In the genomic region with DNA sequence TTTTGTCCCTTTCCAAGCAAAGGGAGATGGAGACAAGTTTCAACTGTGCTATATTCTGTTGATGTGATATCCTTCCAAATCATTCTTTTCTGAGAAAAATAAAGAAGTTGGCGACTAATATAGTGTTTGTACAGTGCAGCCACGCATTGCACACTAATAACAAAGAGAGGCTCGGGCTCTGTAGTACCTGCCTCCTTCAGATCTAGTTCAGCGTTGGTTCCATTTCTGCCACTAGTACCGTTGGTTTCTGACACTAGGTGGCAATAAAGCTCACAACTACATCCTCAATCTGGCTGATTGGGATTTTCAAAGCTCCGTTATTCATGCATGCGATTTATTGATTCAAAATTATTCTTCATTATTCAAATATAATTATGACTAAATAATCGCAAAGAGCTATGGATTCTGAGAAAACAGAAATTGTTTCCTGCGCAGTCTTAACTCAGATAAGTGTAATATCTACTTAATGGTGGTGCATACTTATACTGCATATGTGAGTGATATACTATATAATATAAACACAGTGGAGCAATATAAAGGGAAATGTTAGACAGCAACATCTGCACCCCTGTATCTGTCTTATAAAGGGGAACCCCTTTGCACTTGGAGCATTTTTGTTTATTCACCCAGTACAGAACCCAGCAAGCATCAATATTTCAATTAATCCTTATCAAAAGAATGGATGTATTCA, we compare ENCODE assay signal across 8 mouse cellular contexts. TPM values are rescaled to one million over a fixed set of nuclear protein-coding genes. Genes with fewer than 3 reads are reported as not detected.
DNase-seq lines count a peak whose midpoint lies in the region; ATAC-seq and TF ChIP-seq lines count a peak whose summit lies in the region.

No protein-coding gene starts in this region.

- H3K9me3 ChIP-seq in intestine, embryonic 14.5 days (ENCODE audit: control insufficient read depth, low read length) = no peaks in the 10 kb centered on the region
- H3K9me3 ChIP-seq in intestine, embryonic 16.5 days (ENCODE audit: control insufficient read depth, low read length) = no peaks in the 10 kb centered on the region
- no peaks in the 10 kb centered on the region for H3K9me3 ChIP-seq in forebrain, embryonic 12.5 days
- H3K9me3 ChIP-seq in lung, postnatal 0 days (ENCODE audit: low read length) = no peaks in the 10 kb centered on the region

- intact Hi-C loops in gastrocnemius, postnatal 36 days (cut with DNase I) = no loop called here

- no peak overlapping the region for H3K4me3 ChIP-seq in intestine, embryonic 14.5 days (ENCODE audit: low read depth, low read length)
- H3K4me3 ChIP-seq in intestine, embryonic 16.5 days (ENCODE audit: low read length) = no peak overlapping the region
- no peak overlapping the region for H3K4me3 ChIP-seq in forebrain, embryonic 12.5 days (replicated peaks)
- no peak overlapping the region for H3K4me3 ChIP-seq in lung, postnatal 0 days (ENCODE audit: low read depth, low read length)

- no peak for TF ChIP-seq EP300 in lung, postnatal 0 days (IDR thresholded peaks at IDR 0.05)

- peak; percentile 52 for DNase-seq in intestine, embryonic 14.5 days (ENCODE audit: low spot score)
- peak; percentile 32 for DNase-seq in adrenal gland, postnatal 10 days
- peak; percentile 3 to 20 for DNase-seq in kidney, adult 8-10 months
- peak; percentile 65 for DNase-seq in lung, postnatal 0 days (ENCODE audit: low spot score)
- peak; percentile 65 to 70 for DNase-seq in right cerebral cortex, adult 2 months (ENCODE audit: low spot score in 2 of 2)
- DNase-seq in gastrocnemius, postnatal 36 days = no peak

- H3K4me1 ChIP-seq in intestine, embryonic 14.5 days (replicated peaks; ENCODE audit: control insufficient read depth, insufficient read depth, low read length) = no peaks in the 10 kb centered on the region
- H3K4me1 ChIP-seq in intestine, embryonic 16.5 days (ENCODE audit: control insufficient read depth, insufficient read depth, low read length) = no peaks in the 10 kb centered on the region
- no peaks in the 10 kb centered on the region; the same call in 1 of the 2 replicates for H3K4me1 ChIP-seq in forebrain, embryonic 12.5 days
- H3K4me1 ChIP-seq in lung, postnatal 0 days (ENCODE audit: insufficient read depth, low read depth, low read length) = no peaks in the 10 kb centered on the region

- H3K9ac ChIP-seq in intestine, embryonic 14.5 days (ENCODE audit: low read length) = no peak overlapping the region
- H3K9ac ChIP-seq in intestine, embryonic 16.5 days (ENCODE audit: low read depth, low read length) = no peak overlapping the region
- no peak overlapping the region for H3K9ac ChIP-seq in forebrain, embryonic 12.5 days
- H3K9ac ChIP-seq in lung, postnatal 0 days (replicated peaks; ENCODE audit: low read depth) = no peak overlapping the region

- no peak for ATAC-seq in intestine, embryonic 14.5 days (replicated peaks; ENCODE audit: low FRiP score, low TSS enrichment, low read depth)
- no peak for ATAC-seq in intestine, embryonic 16.5 days
- ATAC-seq in forebrain, embryonic 12.5 days (ENCODE audit: low FRiP score) = peak; percentile 58; the same call in 1 of the 2 replicates
- ATAC-seq in lung, postnatal 0 days = no peak

- H3K4me2 ChIP-seq in intestine, embryonic 14.5 days (ENCODE audit: low read length) = no peak overlapping the region
- no peak overlapping the region for H3K4me2 ChIP-seq in intestine, embryonic 16.5 days (ENCODE audit: low read depth, low read length)
- no peak overlapping the region for H3K4me2 ChIP-seq in forebrain, embryonic 12.5 days
- H3K4me2 ChIP-seq in lung, postnatal 0 days (replicated peaks; ENCODE audit: low read depth, low read length) = no peak overlapping the region

- no peak overlapping the region for H3K27ac ChIP-seq in intestine, embryonic 14.5 days (ENCODE audit: low read depth)
- H3K27ac ChIP-seq in intestine, embryonic 16.5 days (ENCODE audit: low read length) = no peak overlapping the region
- H3K27ac ChIP-seq in forebrain, embryonic 12.5 days = no peak overlapping the region
- no peak overlapping the region for H3K27ac ChIP-seq in lung, postnatal 0 days (ENCODE audit: low read length)

- no peaks in the 10 kb centered on the region for H3K27me3 ChIP-seq in intestine, embryonic 14.5 days (replicated peaks; ENCODE audit: control insufficient read depth, insufficient read depth, low read length)
- H3K27me3 ChIP-seq in intestine, embryonic 16.5 days (replicated peaks; ENCODE audit: control insufficient read depth, insufficient read depth, low read length) = no peaks in the 10 kb centered on the region
- no peaks in the 10 kb centered on the region for H3K27me3 ChIP-seq in forebrain, embryonic 12.5 days
- H3K27me3 ChIP-seq in lung, postnatal 0 days (replicated peaks; ENCODE audit: insufficient read depth, low read length) = no peaks in the 10 kb centered on the region

- no peaks in the 10 kb centered on the region for H3K36me3 ChIP-seq in intestine, embryonic 14.5 days (ENCODE audit: control insufficient read depth, insufficient read depth, low read length)
- H3K36me3 ChIP-seq in intestine, embryonic 16.5 days (ENCODE audit: control insufficient read depth, insufficient read depth, low read length) = no peaks in the 10 kb centered on the region
- H3K36me3 ChIP-seq in forebrain, embryonic 12.5 days (replicated peaks) = no peaks in the 10 kb centered on the region
- H3K36me3 ChIP-seq in lung, postnatal 0 days (ENCODE audit: insufficient read depth, low read length) = no peaks in the 10 kb centered on the region

- peak; percentile 77 for TF ChIP-seq CTCF in lung, postnatal 0 days (IDR thresholded peaks at IDR 0.05)

- WGBS in intestine, embryonic 14.5 days = 32% methylated on average over 9 of the region's 9 CpGs
- 27% methylated on average over 9 of the region's 9 CpGs for WGBS in intestine, embryonic 16.5 days
- 35% methylated on average over 9 of the region's 9 CpGs for WGBS in forebrain, embryonic 12.5 days
- WGBS in lung, postnatal 0 days = 17% methylated on average over 9 of the region's 9 CpGs

RNA-seq across cellular contexts. Expression of gene Tmx4, which starts 37.5 kb away (rescaled TPM):
- 22.2 and 24.1 TPM in 2 replicates for polyA plus RNA-seq in intestine, embryonic 14.5 days (2014; fragmentation: Nextera tagmentation; extraction: Ambion mirVana)
- polyA plus RNA-seq in intestine, embryonic 16.5 days (2015; fragmentation: Nextera tagmentation; extraction: Ambion mirVana) = 9.7 and 10.7 TPM in 2 replicates
- total RNA-seq in adrenal gland, postnatal 10 days (2021) = 10 to 100 TPM; 29.8 to 33.5 TPM
- polyA plus RNA-seq in forebrain, embryonic 12.5 days (2016; fragmentation: Nextera tagmentation; extraction: Ambion mirVana) = 72.0 and 74.0 TPM in 2 replicates
- 9.4 and 12.2 TPM in 2 replicates for polyA plus RNA-seq in lung, postnatal 0 days (2015; fragmentation: Nextera tagmentation; extraction: Ambion mirVana)
- total RNA-seq in gastrocnemius, postnatal 36 days (2021) = 10 to 100 TPM; 11.5 to 11.9 TPM

Comparison
In these comparisons a context has a peak if more than half of its experiments do, and no peak if none do; other contexts are left out.
1. DNase-seq: peak in intestine, embryonic 14.5 days (single experiment), adrenal gland, postnatal 10 days (single experiment), kidney, adult 8-10 months (2 of 2), lung, postnatal 0 days (single experiment) and right cerebral cortex, adult 2 months (2 of 2); none in gastrocnemius, postnatal 36 days (0 of 2).